Mouse (Mus musculus) urinary bladder, postnatal 14 days (tissue): ENCODE results near the gene Tyms.

Experiments
- DNase-seq: peaks from one replicate; pipeline ENCODE4 v3.0.0; 2021; ENCODE audit warnings: low spot score

Tyms gene

DNA sequence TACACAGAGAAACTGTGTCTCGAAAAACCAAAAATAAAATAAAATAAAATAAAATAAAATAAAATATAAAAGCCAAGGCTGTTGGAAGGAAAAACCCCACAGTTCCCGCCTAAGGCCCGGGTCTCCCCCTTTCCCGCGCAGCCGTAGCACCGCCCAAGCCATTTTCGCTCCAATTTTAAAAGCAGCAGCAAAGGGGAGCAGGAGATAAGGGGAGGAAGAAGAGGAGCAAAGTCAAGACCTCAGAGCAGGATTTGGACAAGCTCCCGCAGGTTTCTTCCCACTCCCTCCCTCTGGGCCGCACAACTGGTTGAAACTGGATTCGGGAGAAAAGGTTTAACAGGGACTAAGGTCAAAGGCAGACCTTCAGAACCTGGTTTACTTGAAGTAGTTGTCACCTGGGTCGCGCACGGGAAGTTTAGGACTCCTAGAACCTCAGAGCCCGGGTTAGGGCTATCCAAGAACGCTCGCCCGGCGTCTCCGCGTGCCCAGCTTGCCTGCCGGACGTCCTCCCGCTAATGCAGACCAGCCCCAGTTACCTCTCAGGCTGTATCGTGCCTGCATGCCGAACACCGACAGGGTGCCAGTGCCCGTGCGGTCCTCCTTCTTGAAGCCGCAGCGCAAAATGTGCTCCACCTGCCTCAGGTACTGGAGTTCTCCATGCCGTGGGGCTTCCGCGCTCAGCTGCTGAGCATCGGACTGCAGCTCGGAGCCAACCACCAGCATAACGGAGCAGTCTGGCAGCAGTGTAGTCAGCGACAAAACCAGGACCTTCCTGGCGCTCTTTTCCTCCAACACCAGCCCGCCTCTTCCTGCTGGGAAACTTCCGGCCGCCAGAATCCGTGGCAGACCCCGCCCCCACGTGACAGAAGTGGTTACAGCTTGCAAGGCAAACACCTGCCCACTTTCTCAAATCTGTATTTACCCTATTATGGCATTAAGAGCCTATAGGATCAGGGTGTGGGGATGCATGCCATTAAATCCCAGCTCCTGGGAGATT is at the start of gene Tyms:
Gene Tyms (minus strand): TSS at position 793 of the 997 bp plus-strand sequence.
- DNase-seq, result peak; percentile 83

DNA sequence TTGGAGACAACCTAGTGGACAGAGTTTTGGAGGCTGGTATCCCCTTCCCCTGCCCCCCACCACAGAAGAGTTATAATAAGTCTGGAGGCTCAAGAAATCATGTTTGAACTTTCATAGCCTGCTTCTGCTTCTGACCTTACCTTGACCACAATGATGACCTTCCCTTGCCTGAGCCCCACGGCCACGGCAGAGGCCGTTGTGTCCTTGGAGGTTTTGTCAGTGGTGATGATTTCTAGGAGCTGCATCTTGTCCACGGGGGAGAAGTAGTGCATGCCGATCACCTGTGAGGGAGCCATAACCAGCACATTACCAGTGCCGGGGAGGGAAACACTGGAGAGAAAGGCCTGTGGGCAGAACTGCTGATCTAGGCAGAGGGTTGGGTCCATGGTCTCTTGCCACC is 49.1 kb upstream of the Tyms start:
- no peak for DNase-seq

DNA sequence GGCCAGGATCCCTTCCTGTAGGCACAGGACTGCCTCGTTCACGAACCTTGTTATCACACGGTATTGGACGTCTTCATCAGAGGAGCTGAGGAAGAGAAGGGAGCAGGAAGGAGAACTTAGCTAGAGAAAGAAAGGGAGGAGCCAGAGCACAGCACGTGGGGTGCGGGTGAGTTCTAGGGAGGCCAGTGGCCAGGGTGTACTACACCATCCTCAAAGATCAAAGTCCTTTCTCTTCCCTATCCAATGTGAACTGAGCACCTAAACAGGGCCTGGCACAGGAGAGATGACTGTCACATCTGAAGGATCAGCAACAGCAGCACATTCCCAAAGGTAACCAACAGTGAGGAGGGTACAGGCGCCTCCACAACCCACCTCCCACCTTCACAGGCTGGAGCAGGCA is 46.7 kb upstream of the Tyms start:
- no peak for DNase-seq

DNA sequence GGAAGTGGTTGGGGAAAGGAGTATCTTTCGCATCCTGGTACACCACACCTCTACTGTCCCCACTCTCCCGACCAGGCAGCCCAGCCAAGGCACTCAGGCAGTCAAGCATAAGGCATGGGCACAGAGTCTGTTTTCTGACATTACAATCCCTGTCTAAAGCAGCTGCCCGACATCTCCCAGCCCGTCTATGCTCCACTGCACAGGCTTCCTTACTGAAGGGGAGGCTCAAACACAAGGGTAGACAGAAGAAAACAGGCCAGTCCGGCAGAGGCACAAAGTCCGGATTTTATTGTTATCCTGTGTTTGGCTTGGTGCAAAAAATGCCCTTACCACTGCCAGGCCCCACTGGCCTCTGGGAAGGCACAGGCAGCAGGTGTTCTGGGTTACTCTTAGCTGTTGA is 45.7 kb upstream of the Tyms start:
- no peak for DNase-seq

DNA sequence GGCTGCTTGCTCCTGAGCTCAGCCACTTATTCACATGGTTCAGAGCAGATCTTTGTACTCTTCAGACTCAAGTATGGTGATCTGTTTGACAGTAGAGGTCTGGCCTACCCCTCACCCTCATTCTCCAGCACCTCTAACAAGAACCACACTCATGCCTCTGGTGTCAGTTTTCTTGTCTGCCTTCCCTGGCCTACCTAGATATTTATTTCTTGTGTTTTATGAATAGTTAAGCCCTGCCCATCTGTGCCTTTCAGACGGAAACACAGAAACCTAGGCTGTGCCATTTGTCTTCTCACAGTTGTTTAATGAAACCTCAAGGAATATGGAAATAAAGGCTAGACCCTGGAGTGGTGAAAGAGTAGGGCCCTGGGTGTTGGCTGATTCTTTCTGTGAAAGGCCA is 44.6 kb upstream of the Tyms start:
- no peak for DNase-seq

DNA sequence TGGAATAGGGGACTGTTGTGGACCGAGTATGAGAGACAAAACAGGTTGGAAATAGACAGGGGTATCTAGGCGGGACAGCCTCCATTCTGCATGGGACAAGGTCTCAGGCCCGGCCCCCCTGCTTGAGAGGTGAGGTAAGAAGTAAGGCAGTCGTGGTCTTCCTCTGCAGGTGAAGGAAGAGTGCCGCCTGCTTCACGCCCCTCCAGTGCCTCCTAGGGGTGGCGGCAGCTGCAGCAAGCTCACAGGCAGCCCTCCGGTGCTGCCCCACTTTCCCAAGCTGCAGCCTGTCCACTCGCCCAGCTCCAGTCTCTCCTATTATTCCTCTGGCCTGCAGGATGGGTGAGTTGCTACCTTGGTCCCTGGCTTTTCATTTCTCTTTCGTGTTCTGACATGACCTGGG is 42.3 kb upstream of the Tyms start:
- DNase-seq, result no peak

DNA sequence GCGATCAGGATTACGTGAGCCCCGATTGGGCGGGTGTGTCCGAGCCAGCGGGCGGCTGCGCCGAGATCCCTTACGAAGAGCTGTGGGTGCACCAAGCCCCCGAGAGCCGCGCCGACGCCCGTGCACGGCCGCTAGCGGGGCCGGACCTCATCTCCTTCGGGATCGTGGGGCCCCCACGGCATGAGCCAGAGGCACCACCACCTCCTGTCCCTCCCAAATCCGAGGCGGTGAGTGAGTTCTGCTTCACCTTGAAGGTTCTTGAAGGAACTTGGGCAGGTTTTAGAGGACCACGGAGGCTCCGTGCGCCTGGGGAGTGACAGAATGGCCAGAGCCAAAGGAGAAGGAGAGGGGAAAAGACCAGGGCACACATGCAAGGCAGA is 41.3 kb upstream of the Tyms start:
- DNase-seq, result no peak

DNA sequence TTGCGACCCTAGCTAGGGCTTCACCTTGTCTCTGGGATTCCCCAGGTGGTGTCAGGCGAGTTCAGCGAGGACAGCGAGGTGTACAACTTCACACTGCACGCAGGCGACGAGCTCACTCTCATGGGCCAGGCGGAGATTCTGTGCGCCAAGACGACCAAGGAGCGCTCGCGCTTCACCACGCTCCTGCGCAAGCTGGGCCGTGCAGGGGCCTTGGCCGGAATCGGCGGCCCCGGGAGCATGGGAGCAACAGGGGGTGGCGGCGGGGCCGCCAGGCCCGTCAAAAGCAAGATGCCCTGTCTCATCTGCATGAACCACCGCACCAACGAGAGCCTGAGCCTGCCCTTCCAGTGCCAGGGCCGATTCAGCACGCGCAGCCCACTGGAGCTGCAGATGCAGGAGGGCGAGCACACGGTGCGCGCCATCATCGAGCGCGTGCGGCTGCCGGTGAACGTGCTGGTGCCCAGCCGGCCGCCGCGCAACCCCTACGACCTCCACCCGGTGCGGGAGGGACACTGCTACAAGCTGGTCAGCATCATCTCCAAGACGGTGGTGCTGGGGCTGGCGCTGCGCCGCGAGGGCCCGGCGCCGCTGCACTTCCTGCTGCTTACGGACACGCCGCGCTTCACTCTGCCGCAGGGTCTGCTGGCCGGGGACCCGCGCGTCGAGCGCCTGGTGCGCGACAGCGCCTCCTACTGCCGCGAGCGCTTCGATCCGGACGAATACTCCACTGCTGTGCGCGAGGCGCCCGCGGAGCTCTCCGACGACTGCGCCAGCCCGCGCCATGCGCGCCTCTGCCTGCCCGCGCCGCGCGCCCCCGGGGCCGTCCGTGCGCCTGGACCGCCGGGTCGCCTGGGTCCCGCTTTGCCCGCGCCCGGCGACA is 40.7 kb upstream of the Tyms start:
- peak; percentile 62 for DNase-seq

DNA sequence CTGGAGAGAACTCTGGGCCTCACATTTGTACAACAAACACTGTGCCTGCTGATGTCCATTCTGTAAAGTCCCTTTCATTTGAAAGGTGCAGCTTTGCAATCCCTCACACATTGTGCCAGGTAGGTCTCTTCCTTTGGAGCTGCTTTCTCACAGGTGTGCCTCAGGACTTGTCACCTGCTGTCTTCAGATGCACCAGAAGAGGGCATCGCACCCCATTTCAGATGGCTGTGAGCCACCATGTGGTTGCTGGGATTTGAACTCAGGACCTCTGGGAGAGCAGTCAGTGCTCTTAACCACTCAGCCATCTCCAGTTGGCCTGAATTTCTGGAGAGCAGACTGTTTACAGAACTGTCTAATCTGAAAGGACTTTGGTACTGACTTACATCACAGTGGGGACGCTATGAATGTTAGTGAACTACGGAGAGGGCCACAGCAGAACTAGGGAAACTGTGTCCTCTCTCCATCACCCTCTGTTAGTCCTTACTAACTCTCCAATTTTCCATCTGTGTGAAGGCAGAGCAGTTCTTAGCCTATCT is 39.2 kb upstream of the Tyms start:
- no peak for DNase-seq

DNA sequence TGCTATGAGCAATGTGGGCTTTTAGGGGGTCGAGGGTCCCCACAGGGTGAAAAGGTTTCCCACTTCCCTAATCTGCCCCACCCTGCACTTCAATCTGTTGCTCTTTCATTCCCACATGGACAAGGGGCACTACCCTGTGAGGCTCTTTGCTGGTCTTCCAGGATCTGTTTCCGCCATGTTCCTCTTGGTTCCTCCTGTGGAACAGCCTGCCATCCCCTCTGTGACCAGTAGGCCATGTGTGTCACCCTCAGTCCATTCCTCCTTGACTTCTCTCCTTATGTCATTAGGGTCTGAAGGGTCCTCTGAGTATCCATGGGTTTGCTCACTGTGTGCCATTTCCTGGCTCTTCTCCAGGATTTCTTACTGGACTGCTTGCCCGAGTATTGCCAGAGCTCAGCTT is 38.4 kb upstream of the Tyms start:
- DNase-seq, result no peak

DNA sequence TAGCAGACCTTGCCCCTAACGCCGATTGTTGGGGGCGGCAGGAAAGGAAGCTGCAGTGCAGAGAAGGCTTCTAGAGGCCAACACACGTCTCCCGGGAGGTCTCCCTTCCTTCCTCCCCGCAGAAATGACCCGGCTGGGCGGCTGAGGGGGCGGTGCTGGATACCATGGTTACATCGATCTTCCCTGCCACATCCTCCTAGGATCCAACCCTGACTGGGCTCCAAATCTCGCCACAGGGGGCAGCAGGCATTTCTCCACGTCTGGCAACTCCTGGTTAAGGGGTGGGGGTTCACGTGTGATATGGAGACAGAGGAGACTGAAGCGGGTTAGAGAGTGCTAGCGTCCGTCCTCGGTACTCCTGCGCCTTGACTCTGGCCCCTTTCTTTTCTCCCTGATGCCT is 37.7 kb upstream of the Tyms start:
- no peak for DNase-seq

DNA sequence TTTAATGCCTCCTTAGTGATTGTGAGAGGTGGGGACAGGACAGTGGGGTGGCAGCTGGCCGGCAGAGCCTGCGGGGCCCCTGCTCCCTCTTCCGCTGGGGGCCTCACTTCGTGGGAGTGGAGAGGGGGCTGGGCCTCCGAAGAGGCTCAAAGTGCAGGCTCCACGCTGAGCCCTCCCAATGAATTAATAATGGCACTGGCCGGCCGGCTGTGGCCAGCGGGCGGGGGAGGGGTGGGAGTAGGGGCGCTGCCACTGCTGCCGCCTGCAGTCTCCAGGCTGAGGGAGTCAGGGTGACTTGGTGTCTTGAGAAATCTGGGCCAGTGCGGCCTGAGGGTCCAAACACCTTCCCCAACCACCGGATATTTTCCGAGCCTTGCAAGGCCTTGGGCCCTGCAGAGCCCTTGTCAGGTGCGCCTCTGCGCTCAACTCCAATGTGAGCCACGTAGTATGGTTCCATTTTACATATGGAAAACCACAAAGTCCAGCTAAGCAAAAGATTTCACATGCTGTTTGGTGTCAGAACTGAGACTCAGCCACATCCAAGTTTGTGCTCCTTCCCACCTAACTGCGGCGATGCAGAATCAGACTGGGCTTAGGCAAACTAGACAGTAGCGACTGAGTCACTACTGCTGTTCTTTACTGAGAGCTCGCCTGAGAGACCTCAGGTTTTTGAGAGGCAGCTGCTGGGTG is 37.1 kb upstream of the Tyms start:
- DNase-seq, result no peak

DNA sequence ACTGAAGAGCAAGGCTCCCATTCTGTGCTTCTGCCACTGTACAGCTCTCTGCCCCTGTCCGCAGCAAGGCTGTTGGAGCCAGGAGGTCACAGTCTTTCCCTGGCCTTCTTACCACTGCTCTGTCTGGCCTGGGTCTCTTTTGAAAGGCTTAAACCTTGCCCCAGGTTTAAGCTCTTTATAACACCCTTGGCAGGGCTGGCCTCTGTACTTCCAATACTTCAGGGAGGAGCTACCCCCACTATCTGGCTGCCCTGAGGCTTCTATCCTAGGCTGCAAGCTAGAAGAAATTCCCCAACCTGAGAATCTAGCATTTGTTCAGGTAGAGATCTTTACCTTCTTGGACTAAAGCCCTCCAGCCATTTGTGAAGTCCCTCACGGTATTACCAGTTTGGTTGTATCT is 36.5 kb upstream of the Tyms start:
- no peak for DNase-seq

DNA sequence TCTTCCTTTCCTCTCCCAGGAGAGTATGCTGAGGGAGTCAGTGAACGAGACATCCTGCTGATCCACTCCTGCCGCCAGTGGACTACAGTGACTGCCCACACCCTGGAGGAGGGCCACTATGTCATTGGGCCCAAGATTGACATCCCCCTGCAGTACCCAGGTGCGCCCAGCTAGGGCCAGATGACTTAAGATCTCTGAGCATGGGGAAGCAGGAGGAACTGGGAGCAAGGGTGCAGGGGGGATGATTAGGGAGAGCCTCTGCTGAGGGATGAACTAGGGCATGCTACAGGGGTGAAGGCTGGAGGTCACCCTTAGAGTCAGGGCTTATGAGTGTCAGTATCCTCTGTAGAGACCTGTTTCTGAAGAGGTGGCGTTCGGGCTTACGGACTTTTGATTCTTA is 34.8 kb upstream of the Tyms start:
- no peak for DNase-seq

DNA sequence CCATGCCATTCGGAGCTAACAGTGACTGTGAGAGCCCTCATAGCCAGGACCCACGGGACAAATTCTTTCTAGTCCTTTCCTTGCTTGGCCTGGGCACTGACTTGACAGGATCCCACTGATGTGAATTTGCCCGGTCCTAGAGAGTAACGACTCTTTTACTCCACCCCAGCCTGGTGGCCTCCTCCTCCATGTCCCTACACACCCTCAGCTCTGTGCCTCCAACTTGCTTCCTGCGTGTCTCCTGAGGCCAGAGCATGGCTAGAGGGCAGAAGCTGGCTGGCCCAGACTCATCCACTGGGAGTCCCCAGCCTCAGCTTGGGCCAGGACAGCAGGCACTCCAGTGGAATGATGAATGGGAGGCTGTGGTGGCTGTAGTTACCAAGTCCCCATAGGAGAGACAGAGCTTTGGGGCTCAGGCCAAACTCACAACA is 34.2 kb upstream of the Tyms start:
- DNase-seq, result no peak

DNA sequence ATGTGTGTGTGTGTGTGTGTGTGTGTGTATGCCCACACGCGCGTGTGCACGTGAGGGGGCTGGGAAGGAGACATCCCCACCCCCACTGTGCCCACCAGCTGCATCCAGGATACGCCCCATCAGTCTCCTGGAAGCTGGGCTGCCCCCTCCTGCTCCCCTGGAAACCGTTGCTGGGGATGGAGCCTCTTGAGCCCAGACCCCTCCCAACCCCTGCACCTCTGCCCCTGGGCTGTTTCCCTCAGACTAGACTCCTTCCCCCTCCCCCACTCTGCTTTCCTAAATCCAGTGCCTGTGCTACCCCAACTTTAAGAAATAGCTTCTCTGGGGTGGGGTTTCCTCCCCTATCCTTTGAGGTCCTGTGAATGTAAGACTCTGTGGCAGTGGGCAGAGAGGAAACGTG is 33.8 kb upstream of the Tyms start:
- no peak for DNase-seq

DNA sequence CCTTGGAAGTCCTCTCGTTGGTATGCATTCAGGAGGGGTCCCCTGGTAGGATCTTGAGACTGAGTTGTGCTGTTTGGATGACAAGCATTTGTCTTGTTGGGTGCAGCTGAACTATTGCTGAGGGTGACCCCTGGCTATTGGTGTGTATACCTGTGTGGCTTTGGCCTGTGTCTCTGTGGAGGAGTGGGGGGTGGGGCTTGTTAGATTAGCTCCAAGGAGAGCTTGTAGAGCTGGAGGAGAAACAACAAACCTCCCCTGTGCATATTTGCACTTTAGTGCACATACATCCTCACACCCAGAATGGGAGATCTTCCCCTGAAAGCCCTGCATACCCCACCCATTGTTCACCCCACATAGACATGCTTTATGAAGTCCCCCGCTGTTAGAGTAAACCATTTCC is 33.3 kb upstream of the Tyms start:
- DNase-seq, result no peak

DNA sequence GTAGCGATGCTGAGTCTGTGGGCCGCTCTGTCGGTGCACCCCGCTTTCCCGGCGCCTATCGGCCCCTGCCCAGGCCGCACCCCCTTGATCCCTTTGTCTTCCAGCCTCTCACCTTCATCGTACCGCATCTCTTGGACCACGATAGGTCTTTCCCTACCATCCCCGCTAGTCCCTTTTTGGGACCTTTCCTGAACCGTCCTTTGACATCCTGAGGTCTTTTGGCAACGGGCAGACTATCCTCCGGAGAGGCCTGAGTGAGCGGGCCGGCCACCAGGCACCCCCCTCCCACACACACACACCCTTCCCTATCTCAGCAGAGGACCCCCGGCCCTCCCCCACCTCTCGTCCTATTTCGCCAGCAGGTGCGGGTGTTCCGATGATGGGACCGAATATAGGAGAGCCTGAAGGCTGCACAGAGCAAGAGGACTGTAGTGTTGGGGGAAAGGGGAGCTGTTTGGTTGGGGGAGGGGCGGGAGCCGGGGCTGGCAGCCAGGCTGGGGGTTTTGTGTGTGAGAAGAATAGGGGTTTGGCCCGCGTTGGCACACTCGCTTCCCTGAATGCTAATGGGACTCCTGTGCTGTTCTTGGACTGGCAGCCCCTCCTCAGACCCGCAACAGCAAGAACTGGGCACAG is 32.4 kb upstream of the Tyms start, which contains the start of gene 3110082J24Rik:
Gene 3110082J24Rik (minus strand): TSS at position 419 of the 633 bp plus-strand sequence.
- no peak for DNase-seq

DNA sequence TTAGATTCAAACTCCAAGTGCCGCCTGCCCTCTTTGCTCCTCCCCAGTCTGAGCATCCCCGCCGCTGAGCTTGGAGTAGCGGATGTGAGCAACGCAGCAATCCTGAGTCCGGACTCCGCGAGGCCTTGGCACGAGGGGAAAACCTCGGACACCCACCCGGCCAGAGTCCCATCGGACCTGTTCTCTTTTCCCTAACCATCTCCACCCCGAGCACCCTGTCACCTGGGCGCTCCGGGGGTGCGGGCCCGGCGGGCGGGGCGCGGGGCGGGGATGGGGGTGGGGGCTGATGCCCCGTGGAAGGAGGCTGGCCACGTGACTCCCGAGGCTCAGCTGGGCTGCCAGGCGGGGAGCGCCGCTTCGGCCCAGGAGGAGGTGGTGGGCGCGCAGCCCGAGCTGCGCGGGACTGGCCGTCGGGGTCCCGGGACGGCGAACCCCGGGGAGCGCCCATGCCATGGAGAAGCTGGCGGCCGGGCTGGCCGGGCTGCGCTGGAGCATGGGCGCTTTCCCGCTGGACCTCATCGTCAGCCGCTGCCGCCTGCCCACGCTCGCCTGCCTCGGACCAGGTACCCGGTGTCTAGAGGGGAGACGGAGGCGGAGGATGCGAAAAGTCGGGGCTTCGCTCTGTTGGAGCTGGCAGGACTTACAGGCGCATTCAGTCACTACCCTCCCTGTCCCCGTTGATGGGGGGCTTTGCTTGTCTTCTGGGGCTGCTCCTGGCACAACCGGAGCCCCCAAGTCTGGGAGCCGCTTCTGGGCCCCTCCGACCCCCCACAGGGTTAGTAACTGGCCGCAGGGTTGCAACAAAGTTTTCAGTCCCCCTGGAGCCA is 31.6 kb upstream of the Tyms start, which contains the start of gene Garem2:
Gene Garem2 (plus strand): TSS at position 321 of the 827 bp plus-strand sequence.
- no peak for DNase-seq

DNA sequence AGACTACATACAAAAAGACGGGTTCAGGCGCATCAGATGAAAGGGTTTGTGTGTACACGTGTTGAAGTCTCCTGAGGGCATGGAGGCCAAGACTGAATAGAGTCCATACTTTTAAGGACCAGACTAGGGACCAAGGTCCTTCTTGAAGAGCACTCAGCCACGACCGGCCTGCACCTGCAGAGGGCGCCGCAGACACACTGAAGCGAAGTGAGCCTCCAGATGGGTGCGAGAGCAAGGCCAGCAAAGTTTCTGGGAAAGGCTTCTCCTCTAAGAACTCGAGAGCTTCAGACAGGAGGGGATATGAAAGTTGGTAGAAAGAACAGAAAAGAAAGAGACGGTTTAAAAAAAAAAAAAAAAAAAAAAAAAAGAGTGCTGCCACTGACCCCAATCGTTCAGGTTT is 30.9 kb upstream of the Tyms start:
- DNase-seq, result peak; percentile 56
